Mouse (Mus musculus): ENCODE data around the gene Paip2b.

- TF ChIP-seq CTCF (IDR thresholded peaks at IDR 0.05; ENCODE audit: insufficient read depth, low read depth, low read length) (no peak), POLR2A (IDR thresholded peaks at IDR 0.05; ENCODE audit: insufficient read depth, low read depth, low read length) (no peak)
Measured at GRCm38 (mm10) chr6:83774781-83775563, 56.6 kb downstream of the Paip2b start.
